Mouse (Mus musculus) embryonic facial prominence, embryonic 10.5 days (tissue): ENCODE measurements around the gene Mast4. TPM values are rescaled to one million over a fixed set of nuclear protein-coding genes. Genes with fewer than 3 reads are reported as not detected.

Experiments used
- DNase-seq: peaks from one replicate; pipeline ENCODE4 v3.0.0-alpha.2; 2017; ENCODE audit warnings: low spot score
- H3K27ac ChIP-seq: fragments of 300-500 bp; sonication (generic); replicated peaks from 2 replicates; pipeline ENCODE4 v1.5.1; 2016; ENCODE audit warnings: mild to moderate bottlenecking
- H3K27me3 ChIP-seq: fragments of 300-500 bp; sonication (generic); replicated peaks from 2 replicates; pipeline ENCODE4 v1.6.1; 2016; ENCODE audit warnings: low read depth, mild to moderate bottlenecking; ENCODE audit not compliant: poor library complexity, severe bottlenecking
- H3K36me3 ChIP-seq: fragments of 300-500 bp; sonication (generic); replicated peaks from 2 replicates; pipeline ENCODE4 v1.6.1; 2016; ENCODE audit warnings: mild to moderate bottlenecking, moderate library complexity
- H3K4me1 ChIP-seq: fragments of 300-500 bp; sonication (generic); 2 replicates; pipeline ENCODE4 v1.6.1; 2016
- H3K4me3 ChIP-seq: fragments of 300-500 bp; sonication (generic); 2 replicates; pipeline ENCODE4 v1.5.1; 2016; ENCODE audit warnings: mild to moderate bottlenecking, moderate library complexity
- H3K9me3 ChIP-seq: fragments of 300-500 bp; sonication (generic); 2 replicates; pipeline ENCODE4 v1.6.1; 2016; ENCODE audit warnings: mild to moderate bottlenecking
- WGBS: fragments of 180-500 bp; shearing (Covaris S2); methylation state at CpG from one replicate; pipeline ENCODE4 v1.1.7; 2016; 5-methylcytosine and 5-hydroxymethylcytosine counted together
- polyA plus RNA-seq: library from polyadenylated mRNA; unstranded; fragments of >200 nt; fragmentation: Nextera tagmentation; extraction: Ambion mirVana; gene quantifications from 2 replicates; pipeline ENCODE4 v1.2.1, GENCODE M21; 2016

Mast4 gene
- polyA plus RNA-seq, 1 experiment from 2014 or later: 23.0 TPM

- Histone ChIP-seq H3K27ac (no peak overlapping the region), H3K4me3 (no peak overlapping the region), H3K27me3 (no peaks in the 10 kb centered on the region), H3K4me1 (peaks cover 43% of the 10 kb centered on the region), H3K36me3 (no peaks in the 10 kb centered on the region), H3K9me3 (no peaks in the 10 kb centered on the region)
- DNase-seq: no peak
- WGBS: 49% methylated on average over 3 of the region's 3 CpGs
These were observed 459.2 kb downstream of the Mast4 start for GRCm38 (mm10) chr13:102875144-102875476.

- Histone ChIP-seq H3K36me3 (no peaks in the 10 kb centered on the region), H3K27ac (no peak overlapping the region), H3K27me3 (no peaks in the 10 kb centered on the region), H3K9me3 (no peaks in the 10 kb centered on the region), H3K4me3 (no peak overlapping the region), H3K4me1 (peaks cover 43% of the 10 kb centered on the region)
- 82% methylated on average over 14 of the region's 14 CpGs for WGBS
- no peak for DNase-seq
These were observed 459.7 kb downstream of the Mast4 start for GRCm38 (mm10) chr13:102874465-102875143.

- 92% methylated on average over 5 of the region's 5 CpGs for WGBS
These were observed 460.8 kb downstream of the Mast4 start for GRCm38 (mm10) chr13:102873412-102874016.

GRCm38 (mm10) chr13:102871380-102872104, 462.8 kb downstream of the Mast4 start:
- H3K4me3 ChIP-seq: no peak overlapping the region
- no peak overlapping the region for H3K27ac ChIP-seq
- WGBS: 60% methylated on average over 11 of the region's 11 CpGs
- no peaks in the 10 kb centered on the region for H3K27me3 ChIP-seq
- H3K9me3 ChIP-seq: peaks cover 7% of the 10 kb centered on the region; the same call in 1 of the 2 replicates
- H3K4me1 ChIP-seq: peaks cover 25% of the 10 kb centered on the region
- H3K36me3 ChIP-seq: peaks cover 10% of the 10 kb centered on the region
- DNase-seq: no peak

More at GRCm38 (mm10) chr13:102873412-102874016, 460.8 kb downstream of the Mast4 start:
- Histone ChIP-seq H3K4me1 (peaks cover 40% of the 10 kb centered on the region), H3K27ac (no peak overlapping the region), H3K4me3 (no peak overlapping the region), H3K36me3 (peaks cover under 1% of the 10 kb centered on the region), H3K9me3 (peaks cover 2% of the 10 kb centered on the region; the same call in 1 of the 2 replicates), H3K27me3 (no peaks in the 10 kb centered on the region)
- DNase-seq: no peak

GRCm38 (mm10) chr13:102869541-102869940, 464.8 kb downstream of the Mast4 start:
- peaks cover 10% of the 10 kb centered on the region for H3K36me3 ChIP-seq
- H3K4me1 ChIP-seq: peaks cover 26% of the 10 kb centered on the region
- no peaks in the 10 kb centered on the region for H3K27me3 ChIP-seq
- no peak for DNase-seq
- H3K4me3 ChIP-seq: no peak overlapping the region
- no peak overlapping the region for H3K27ac ChIP-seq
- H3K9me3 ChIP-seq: peaks cover 7% of the 10 kb centered on the region; the same call in 1 of the 2 replicates
- 87% methylated on average over 4 of the region's 4 CpGs for WGBS

GRCm38 (mm10) chr13:102866816-102867215, 467.5 kb downstream of the Mast4 start:
- Histone ChIP-seq H3K9me3 (peaks cover 7% of the 10 kb centered on the region; the same call in 1 of the 2 replicates), H3K27ac (no peak overlapping the region), H3K4me1 (peaks cover 28% of the 10 kb centered on the region), H3K4me3 (no peak overlapping the region), H3K36me3 (peaks cover 10% of the 10 kb centered on the region), H3K27me3 (no peaks in the 10 kb centered on the region)
- DNase-seq: no peak

- DNase-seq: no peak
- no peak overlapping the region for H3K27ac ChIP-seq
- 59% methylated on average over 11 of the region's 11 CpGs for WGBS
These were observed 468.1 kb downstream of the Mast4 start for GRCm38 (mm10) chr13:102865971-102866724.

GRCm38 (mm10) chr13:102865494-102865893, 468.8 kb downstream of the Mast4 start:
- WGBS: 57% methylated on average over 3 of the region's 3 CpGs
- no peak overlapping the region for H3K27ac ChIP-seq

More at GRCm38 (mm10) chr13:102865971-102866724, 468.1 kb downstream of the Mast4 start:
- H3K36me3 ChIP-seq: peaks cover 10% of the 10 kb centered on the region
- no peak overlapping the region for H3K4me3 ChIP-seq
- H3K9me3 ChIP-seq: peaks cover 7% of the 10 kb centered on the region; the same call in 1 of the 2 replicates
- peaks cover 28% of the 10 kb centered on the region for H3K4me1 ChIP-seq
- H3K27me3 ChIP-seq: no peaks in the 10 kb centered on the region

GRCm38 (mm10) chr13:102864840-102865239, 469.5 kb downstream of the Mast4 start:
- Histone ChIP-seq H3K36me3 (peaks cover 10% of the 10 kb centered on the region), H3K4me3 (no peak overlapping the region), H3K9me3 (peaks cover 7% of the 10 kb centered on the region; the same call in 1 of the 2 replicates), H3K27me3 (no peaks in the 10 kb centered on the region), H3K4me1 (peaks cover 32% of the 10 kb centered on the region), H3K27ac (no peak overlapping the region)
- DNase-seq: no peak
- 74% methylated on average over 1 of the region's 1 CpGs for WGBS

More at GRCm38 (mm10) chr13:102865494-102865893, 468.8 kb downstream of the Mast4 start:
- Histone ChIP-seq H3K36me3 (peaks cover 10% of the 10 kb centered on the region), H3K4me3 (no peak overlapping the region), H3K4me1 (peaks cover 28% of the 10 kb centered on the region), H3K27me3 (no peaks in the 10 kb centered on the region), H3K9me3 (peaks cover 7% of the 10 kb centered on the region; the same call in 1 of the 2 replicates)
- DNase-seq: no peak

GRCm38 (mm10) chr13:102864079-102864478, 470.2 kb downstream of the Mast4 start:
- WGBS: 73% methylated on average over 2 of the region's 2 CpGs
- Histone ChIP-seq H3K36me3 (peaks cover 10% of the 10 kb centered on the region), H3K27ac (no peak overlapping the region), H3K4me1 (peaks cover 32% of the 10 kb centered on the region), H3K4me3 (no peak overlapping the region), H3K27me3 (no peaks in the 10 kb centered on the region), H3K9me3 (peaks cover 7% of the 10 kb centered on the region; the same call in 1 of the 2 replicates)
- DNase-seq: no peak

- 35% methylated on average over 2 of the region's 2 CpGs for WGBS
- no peaks in the 10 kb centered on the region for H3K27me3 ChIP-seq
These were observed 471.3 kb downstream of the Mast4 start for GRCm38 (mm10) chr13:102862981-102863380.

GRCm38 (mm10) chr13:102862397-102862796, 471.9 kb downstream of the Mast4 start:
- no peak overlapping the region for H3K4me3 ChIP-seq
- 79% methylated on average over 2 of the region's 2 CpGs for WGBS
- peaks cover 44% of the 10 kb centered on the region for H3K4me1 ChIP-seq
- H3K27ac ChIP-seq: no peak overlapping the region
- H3K27me3 ChIP-seq: no peaks in the 10 kb centered on the region
- no peaks in the 10 kb centered on the region for H3K36me3 ChIP-seq
- no peaks in the 10 kb centered on the region for H3K9me3 ChIP-seq
- no peak for DNase-seq

More at GRCm38 (mm10) chr13:102862981-102863380, 471.3 kb downstream of the Mast4 start:
- peaks cover under 1% of the 10 kb centered on the region; the same call in 1 of the 2 replicates for H3K9me3 ChIP-seq
- H3K36me3 ChIP-seq: peaks cover 4% of the 10 kb centered on the region; the same call in 1 of the 2 replicates
- H3K4me1 ChIP-seq: peaks cover 41% of the 10 kb centered on the region
- H3K4me3 ChIP-seq: no peak overlapping the region
- no peak for DNase-seq
- H3K27ac ChIP-seq: no peak overlapping the region
